Mouse (Mus musculus) hindbrain, postnatal 0 days (tissue): ENCODE results near the gene Itga6. TPM values are rescaled to one million over a fixed set of nuclear protein-coding genes. Genes with fewer than 3 reads are reported as not detected.

Experiments used
- ATAC-seq: fragments of 200-750 bp; cut with Nextera tagmentation; 2 replicates; pipeline ENCODE4 v1.8.0; 2017; ENCODE audit warnings: mild to moderate bottlenecking, moderate TSS enrichment, moderate library complexity
- DNase-seq: peaks from one replicate; pipeline ENCODE4 v3.0.0-alpha.2; 2015; ENCODE audit warnings: low spot score
- H3K27ac ChIP-seq: fragments of 300-500 bp; sonication (generic); 2 replicates; pipeline ENCODE4 v1.5.1; 2014; ENCODE audit warnings: mild to moderate bottlenecking
- H3K27me3 ChIP-seq: fragments of 300-500 bp; sonication (generic); 2 replicates; pipeline ENCODE4 v1.6.1; 2014; ENCODE audit warnings: low read length, mixed read lengths; ENCODE audit not compliant: insufficient read depth
- H3K36me3 ChIP-seq: fragments of 300-500 bp; sonication (generic); 2 replicates; pipeline ENCODE4 v1.6.1; 2014; ENCODE audit warnings: low read length, mixed read lengths; ENCODE audit not compliant: insufficient read depth
- H3K4me1 ChIP-seq: fragments of 300-500 bp; sonication (generic); 2 replicates; pipeline ENCODE4 v1.6.1; 2014; ENCODE audit warnings: antibody characterized with exemption, low read length, mixed read lengths; ENCODE audit not compliant: insufficient read depth
- H3K4me2 ChIP-seq: fragments of 300-500 bp; sonication (generic); 2 replicates; pipeline ENCODE4 v1.6.1; 2014; ENCODE audit warnings: low read depth, mild to moderate bottlenecking, low read length, moderate library complexity, mixed read lengths
- H3K4me3 ChIP-seq: fragments of 300-500 bp; sonication (generic); 2 replicates; pipeline ENCODE4 v1.5.1; 2014; ENCODE audit warnings: low read length
- H3K9ac ChIP-seq: fragments of 300-500 bp; sonication (generic); replicated peaks from 2 replicates; pipeline ENCODE4 v1.6.1; 2014; ENCODE audit warnings: mild to moderate bottlenecking, low read length, moderate library complexity, mixed read lengths
- H3K9me3 ChIP-seq: fragments of 300-500 bp; sonication (generic); 2 replicates; pipeline ENCODE4 v1.6.1; 2016; ENCODE audit warnings: low read length, mixed read lengths
- CTCF ChIP-seq: IDR thresholded peaks from 2 replicates; pipeline ENCODE4 v1.5.1; 2016; ENCODE audit warnings: antibody characterized with exemption, control low read depth, low read depth
- WGBS: fragments of 180-500 bp; shearing (Covaris S2); extraction: QIAGEN DNeasy Blood & Tissue Kit; methylation state at CpG from one replicate; pipeline ENCODE4 v1.1.7; 2014; 5-methylcytosine and 5-hydroxymethylcytosine counted together
- polyA plus RNA-seq: library from polyadenylated mRNA; unstranded; fragments of >200 nt; fragmentation: Nextera tagmentation; extraction: Ambion mirVana; gene quantifications from 2 replicates; pipeline ENCODE4 v1.2.1, GENCODE M21; 2015
- total RNA-seq: library from RNA; depleted of rRNA; stranded (reverse); fragments of >200 nt; gene quantifications from 2 replicates; pipeline ENCODE4 v1.2.3, GENCODE M21; 2014

Itga6 gene
- total and polyA plus RNA-seq, 2 experiments from 2014 or later, result 20.0 to 46.7 TPM

DNA sequence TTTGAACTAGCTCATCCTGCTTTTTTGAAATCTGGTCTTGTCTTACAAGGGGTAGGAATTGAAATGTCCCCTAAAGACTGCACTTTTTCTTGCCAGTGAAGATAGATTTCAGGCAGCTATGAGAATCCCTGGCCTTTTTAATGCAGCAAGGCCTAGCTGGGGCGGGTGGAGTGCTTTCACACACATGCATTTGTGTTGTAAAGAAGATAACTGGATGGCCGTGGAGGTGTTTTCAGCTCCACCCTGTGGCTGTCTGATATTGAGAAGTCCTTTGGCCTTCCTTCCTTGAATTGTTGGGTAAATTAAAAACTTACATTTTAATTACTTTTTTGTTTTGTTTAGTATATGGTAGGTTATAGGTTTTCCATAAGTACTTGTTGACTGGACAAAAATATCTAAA lies 133.0 kb downstream of the Itga6 start:
- no peak overlapping the region for H3K4me2 ChIP-seq
- DNase-seq, result no peak
- no peak overlapping the region for H3K4me3 ChIP-seq
- no peak for ATAC-seq
- TF ChIP-seq CTCF, result no peak
- H3K9ac ChIP-seq, result no peak overlapping the region
- H3K27me3 ChIP-seq, result no peaks in the 10 kb centered on the region
- no peaks in the 10 kb centered on the region for H3K4me1 ChIP-seq
- H3K27ac ChIP-seq, result no peak overlapping the region
- H3K36me3 ChIP-seq, result peaks cover 5% of the 10 kb centered on the region; the same call in 1 of the 2 replicates
- 88% methylated on average over 2 of the region's 2 CpGs for WGBS
- H3K9me3 ChIP-seq, result no peaks in the 10 kb centered on the region

DNA sequence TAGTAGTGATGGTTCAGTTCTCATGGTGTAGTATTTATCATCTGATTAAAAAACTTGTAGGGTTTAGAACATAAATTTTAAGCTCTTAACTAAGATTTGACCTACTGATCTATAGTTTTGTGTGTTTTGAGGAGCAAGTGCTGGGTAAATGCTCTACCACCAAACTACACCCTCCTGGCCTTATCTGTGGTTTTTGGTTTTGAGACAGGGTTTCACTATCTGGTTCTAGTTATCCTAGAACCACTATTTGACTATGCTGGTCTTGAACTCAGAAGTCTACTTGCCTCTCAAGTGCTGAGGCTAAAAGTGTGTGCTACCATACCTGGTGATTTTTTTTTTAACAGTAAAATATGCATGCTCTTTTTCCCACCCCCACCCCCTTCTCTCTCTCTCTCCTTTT lies 133.5 kb downstream of the Itga6 start:
- H3K4me3 ChIP-seq, result no peak overlapping the region
- H3K4me2 ChIP-seq, result no peak overlapping the region
- TF ChIP-seq CTCF, result no peak
- no peaks in the 10 kb centered on the region for H3K9me3 ChIP-seq
- no peaks in the 10 kb centered on the region for H3K27me3 ChIP-seq
- DNase-seq, result no peak
- H3K36me3 ChIP-seq, result peaks cover 5% of the 10 kb centered on the region; the same call in 1 of the 2 replicates
- no peak overlapping the region for H3K27ac ChIP-seq
- ATAC-seq, result no peak
- H3K4me1 ChIP-seq, result no peaks in the 10 kb centered on the region
- no peak overlapping the region for H3K9ac ChIP-seq

GRCm38 (mm10) chr2:71882914-71883651 lies 137.7 kb downstream of the Itga6 start:
- Histone ChIP-seq H3K36me3 (peaks cover 5% of the 10 kb centered on the region; the same call in 1 of the 2 replicates), H3K9me3 (no peaks in the 10 kb centered on the region), H3K4me3 (no peak overlapping the region), H3K4me1 (no peaks in the 10 kb centered on the region), H3K27ac (no peak overlapping the region), H3K27me3 (no peaks in the 10 kb centered on the region), H3K4me2 (no peak overlapping the region), H3K9ac (no peak overlapping the region)
- ATAC-seq (no peak), DNase-seq (no peak)
- 74% methylated on average over 19 of the region's 19 CpGs for WGBS
- TF ChIP-seq CTCF, result no peak

GRCm38 (mm10) chr2:71887269-71887668 lies 141.9 kb downstream of the Itga6 start:
- Histone ChIP-seq H3K4me2 (no peak overlapping the region), H3K27ac (no peak overlapping the region), H3K9ac (no peak overlapping the region), H3K9me3 (no peaks in the 10 kb centered on the region), H3K27me3 (no peaks in the 10 kb centered on the region), H3K36me3 (peaks cover 5% of the 10 kb centered on the region; the same call in 1 of the 2 replicates), H3K4me1 (no peaks in the 10 kb centered on the region), H3K4me3 (no peak overlapping the region)
- no peak for TF ChIP-seq CTCF
- DNase-seq, result no peak
- no peak for ATAC-seq
- 97% methylated on average over 4 of the region's 4 CpGs for WGBS

DNA sequence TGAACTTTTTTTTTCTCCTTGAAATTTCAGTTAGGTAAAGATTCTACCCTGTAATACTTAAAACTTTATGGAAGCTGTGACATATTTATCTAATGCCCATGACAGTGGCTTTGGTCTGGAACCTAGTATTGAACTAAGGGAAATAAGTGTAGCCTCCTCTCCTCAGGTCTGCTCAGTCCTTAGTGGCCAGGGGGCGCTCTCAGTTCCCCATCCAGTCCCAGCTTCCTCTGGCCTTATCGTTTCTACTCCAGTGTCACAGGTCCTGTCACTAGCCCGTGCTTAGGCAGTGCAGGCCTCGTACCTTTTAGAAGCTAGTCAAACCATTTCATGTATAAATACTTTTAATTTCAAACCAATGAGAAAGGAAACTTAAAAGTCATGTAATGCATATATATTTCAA lies 143.0 kb downstream of the Itga6 start:
- H3K4me2 ChIP-seq, result no peak overlapping the region
- H3K9me3 ChIP-seq, result no peaks in the 10 kb centered on the region
- ATAC-seq (no peak), DNase-seq (no peak)
- no peak overlapping the region for H3K27ac ChIP-seq
- TF ChIP-seq CTCF, result no peak; the same call in 1 of the 2 replicates
- peaks cover 5% of the 10 kb centered on the region; the same call in 1 of the 2 replicates for H3K36me3 ChIP-seq
- H3K27me3 ChIP-seq, result no peaks in the 10 kb centered on the region
- H3K4me3 ChIP-seq, result no peak overlapping the region
- H3K4me1 ChIP-seq, result no peaks in the 10 kb centered on the region
- WGBS, result 86% methylated on average over 4 of the region's 4 CpGs
- H3K9ac ChIP-seq, result no peak overlapping the region

- no peak overlapping the region for H3K4me3 ChIP-seq
- no peak overlapping the region for H3K27ac ChIP-seq
- DNase-seq (no peak), ATAC-seq (no peak)
- H3K27me3 ChIP-seq, result no peaks in the 10 kb centered on the region
- 88% methylated on average over 2 of the region's 2 CpGs for WGBS
- no peak for TF ChIP-seq CTCF
- H3K9ac ChIP-seq, result no peak overlapping the region
- H3K9me3 ChIP-seq, result no peaks in the 10 kb centered on the region
- no peak overlapping the region for H3K4me2 ChIP-seq
- peaks cover 5% of the 10 kb centered on the region; the same call in 1 of the 2 replicates for H3K36me3 ChIP-seq
- no peaks in the 10 kb centered on the region for H3K4me1 ChIP-seq
Measured at GRCm38 (mm10) chr2:71891536-71891935, 146.1 kb downstream of the Itga6 start.

GRCm38 (mm10) chr2:71892741-71893349 lies 147.4 kb downstream of the Itga6 start:
- no peak for TF ChIP-seq CTCF
- DNase-seq, result no peak
- Histone ChIP-seq H3K27me3 (no peaks in the 10 kb centered on the region), H3K9me3 (no peaks in the 10 kb centered on the region), H3K36me3 (peaks cover 5% of the 10 kb centered on the region; the same call in 1 of the 2 replicates), H3K4me1 (no peaks in the 10 kb centered on the region), H3K4me2 (no peak overlapping the region), H3K9ac (no peak overlapping the region), H3K27ac (no peak overlapping the region), H3K4me3 (no peak overlapping the region)
- 95% methylated on average over 7 of the region's 7 CpGs for WGBS
- ATAC-seq, result no peak
